Mouse (Mus musculus) midbrain, embryonic 14.5 days (tissue): ENCODE data around the gene Pnma5. TPM values are rescaled to one million over a fixed set of nuclear protein-coding genes. Genes with fewer than 3 reads are reported as not detected.

Experiments
- ATAC-seq: fragments of 200-750 bp; cut with Nextera tagmentation; 2 replicates; pipeline ENCODE4 v1.8.0; 2017; ENCODE audit warnings: moderate number of reproducible peaks, moderate library complexity; ENCODE audit not compliant: low FRiP score, low TSS enrichment
- DNase-seq: peaks from one replicate; pipeline ENCODE4 v3.0.0-alpha.2; 2015
- H3K27ac ChIP-seq: fragments of 300-500 bp; sonication (generic); replicated peaks from 2 replicates; pipeline ENCODE4 v1.5.1; 2014; ENCODE audit warnings: mild to moderate bottlenecking, low read depth, low read length, moderate library complexity
- H3K27me3 ChIP-seq: fragments of 300-500 bp; sonication (generic); 2 replicates; pipeline ENCODE4 v1.6.1; 2014; ENCODE audit warnings: low read length, control low read depth, mixed read lengths; ENCODE audit not compliant: control insufficient read depth, insufficient read depth
- H3K36me3 ChIP-seq: fragments of 300-500 bp; sonication (generic); 2 replicates; pipeline ENCODE4 v1.6.1; 2014; ENCODE audit warnings: low read length, control low read depth; ENCODE audit not compliant: control insufficient read depth, insufficient read depth
- H3K4me1 ChIP-seq: fragments of 300-500 bp; sonication (generic); 2 replicates; pipeline ENCODE4 v1.6.1; 2014; ENCODE audit warnings: mild to moderate bottlenecking, antibody characterized with exemption, low read length, control low read depth; ENCODE audit not compliant: control insufficient read depth, insufficient read depth
- H3K4me2 ChIP-seq: fragments of 300-500 bp; sonication (generic); 2 replicates; pipeline ENCODE4 v1.6.1; 2014; ENCODE audit warnings: mild to moderate bottlenecking, low read length, moderate library complexity
- H3K4me3 ChIP-seq: fragments of 300-500 bp; sonication (generic); replicated peaks from 2 replicates; pipeline ENCODE4 v1.5.1; 2014; ENCODE audit warnings: low read depth, low read length
- H3K9ac ChIP-seq: fragments of 300-500 bp; sonication (generic); replicated peaks from 2 replicates; pipeline ENCODE4 v1.6.1; 2014; ENCODE audit warnings: mild to moderate bottlenecking, low read length, moderate library complexity
- H3K9me3 ChIP-seq: fragments of 300-500 bp; sonication (generic); 2 replicates; pipeline ENCODE4 v1.6.1; 2016; ENCODE audit warnings: low read length, control low read depth, mixed read lengths; ENCODE audit not compliant: control insufficient read depth
- WGBS: fragments of 180-500 bp; shearing (Covaris S2); extraction: QIAGEN DNeasy Blood & Tissue Kit; methylation state at CpG from one replicate; pipeline ENCODE4 v1.1.7; 2014; 5-methylcytosine and 5-hydroxymethylcytosine counted together
- microRNA counts: library from miRNA; unstranded; fragments of <30 nt; microRNA quantifications from one replicate; lab custom pipeline; 2016
- microRNA-seq: library from miRNA; unstranded; fragments of <30 nt; microRNA quantifications from one replicate; pipeline ENCODE4, GENCODE M21; 2016
- polyA plus RNA-seq: library from polyadenylated mRNA; unstranded; fragments of >200 nt; fragmentation: Nextera tagmentation; extraction: Ambion mirVana; gene quantifications from 2 replicates; pipeline ENCODE4 v1.2.1, GENCODE M21; 2014

Gene Pnma5
- polyA plus RNA-seq, 1 experiment from 2014 or later: not detected

DNA sequence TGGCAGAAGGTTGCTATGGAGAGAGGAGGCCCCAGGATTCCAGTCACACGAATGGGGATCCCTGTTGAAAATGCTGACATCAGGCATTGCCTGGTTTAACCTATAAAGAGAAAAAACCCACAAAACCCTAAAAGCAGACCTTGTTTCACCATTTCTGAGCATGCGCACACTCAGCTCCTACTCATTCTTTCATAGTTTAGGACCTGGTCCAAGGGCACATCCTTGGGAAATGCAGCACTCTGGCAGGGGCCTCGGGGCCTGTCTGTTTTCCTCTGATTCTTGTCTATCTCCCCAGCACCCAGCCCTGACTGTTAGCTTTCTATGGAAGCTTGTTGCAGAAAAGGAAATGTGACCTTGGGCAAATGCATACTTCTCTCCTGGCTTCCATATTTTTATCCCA, 46.3 kb downstream of the Pnma5 start:
- Histone ChIP-seq H3K4me1 (0 out of 2 replicates have a peak, but pooled peaks cover 2% of the 10 kb centered on the region), H3K27ac (no peak overlapping the region), H3K4me3 (no peak overlapping the region), H3K9ac (no peak overlapping the region), H3K36me3 (no peaks in the 10 kb centered on the region), H3K4me2 (no peak overlapping the region), H3K27me3 (0 out of 2 replicates have a peak, but pooled peaks cover 3% of the 10 kb centered on the region), H3K9me3 (no peaks in the 10 kb centered on the region)
- WGBS: 70% methylated on average over 3 of the region's 3 CpGs
- ATAC-seq: no peak
- no peak for DNase-seq

DNA sequence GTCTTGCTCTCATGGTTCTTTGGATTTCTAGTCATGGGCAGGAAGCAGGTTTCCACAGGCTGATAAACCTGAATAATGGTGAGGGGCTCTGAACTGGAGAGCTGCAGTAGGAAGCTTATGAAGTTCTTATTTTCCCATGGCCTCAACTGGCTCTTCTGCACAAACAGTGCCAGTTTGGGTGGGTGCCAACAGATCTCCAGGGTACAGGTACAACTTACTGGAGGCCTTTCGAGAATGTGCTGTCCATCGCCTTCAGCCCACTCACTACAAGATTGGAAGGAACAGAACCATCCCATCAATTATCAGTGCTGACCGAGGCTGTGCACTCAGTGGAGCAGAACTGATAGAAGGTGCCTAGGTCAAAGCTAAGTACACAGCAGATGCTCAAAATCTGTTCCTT, 48.5 kb downstream of the Pnma5 start:
- Histone ChIP-seq H3K27me3 (0 out of 2 replicates have a peak, but pooled peaks cover 3% of the 10 kb centered on the region), H3K9ac (no peak overlapping the region), H3K27ac (no peak overlapping the region), H3K36me3 (no peaks in the 10 kb centered on the region), H3K4me2 (no peak overlapping the region), H3K4me1 (0 out of 2 replicates have a peak, but pooled peaks cover 2% of the 10 kb centered on the region), H3K9me3 (no peaks in the 10 kb centered on the region), H3K4me3 (no peak overlapping the region)
- DNase-seq (no peak), ATAC-seq (no peak)
- 91% methylated on average over 3 of the region's 3 CpGs for WGBS

DNA sequence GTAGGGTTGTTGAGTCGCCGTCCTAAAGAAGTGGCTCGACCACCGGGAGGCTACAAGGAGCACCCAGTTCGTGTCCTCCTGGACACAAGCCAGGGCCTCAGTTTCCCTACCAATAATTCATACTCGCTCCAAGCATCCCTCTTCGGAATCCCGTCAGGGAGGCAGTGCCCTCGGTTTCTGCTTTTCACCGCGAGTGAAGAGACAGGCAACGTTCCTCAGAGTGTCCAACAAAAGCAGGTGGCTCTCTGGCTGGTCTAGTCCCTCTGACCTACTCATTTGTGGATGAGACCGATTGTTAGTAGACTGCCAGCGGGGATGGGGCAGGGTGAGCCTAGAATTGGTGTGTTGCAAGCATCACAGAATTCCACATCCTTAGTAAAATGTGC, 49.4 kb downstream of the Pnma5 start:
- Histone ChIP-seq H3K27ac (no peak overlapping the region), H3K4me2 (peak overlapping the region; percentile 58), H3K36me3 (no peaks in the 10 kb centered on the region), H3K27me3 (0 out of 2 replicates have a peak, but pooled peaks cover 3% of the 10 kb centered on the region), H3K4me3 (peak overlapping the region; percentile 30), H3K4me1 (0 out of 2 replicates have a peak, but pooled peaks cover 2% of the 10 kb centered on the region), H3K9ac (no peak overlapping the region), H3K9me3 (no peaks in the 10 kb centered on the region)
- DNase-seq (no peak), ATAC-seq (no peak)
- 26% methylated on average over 14 of the region's 14 CpGs for WGBS

DNA sequence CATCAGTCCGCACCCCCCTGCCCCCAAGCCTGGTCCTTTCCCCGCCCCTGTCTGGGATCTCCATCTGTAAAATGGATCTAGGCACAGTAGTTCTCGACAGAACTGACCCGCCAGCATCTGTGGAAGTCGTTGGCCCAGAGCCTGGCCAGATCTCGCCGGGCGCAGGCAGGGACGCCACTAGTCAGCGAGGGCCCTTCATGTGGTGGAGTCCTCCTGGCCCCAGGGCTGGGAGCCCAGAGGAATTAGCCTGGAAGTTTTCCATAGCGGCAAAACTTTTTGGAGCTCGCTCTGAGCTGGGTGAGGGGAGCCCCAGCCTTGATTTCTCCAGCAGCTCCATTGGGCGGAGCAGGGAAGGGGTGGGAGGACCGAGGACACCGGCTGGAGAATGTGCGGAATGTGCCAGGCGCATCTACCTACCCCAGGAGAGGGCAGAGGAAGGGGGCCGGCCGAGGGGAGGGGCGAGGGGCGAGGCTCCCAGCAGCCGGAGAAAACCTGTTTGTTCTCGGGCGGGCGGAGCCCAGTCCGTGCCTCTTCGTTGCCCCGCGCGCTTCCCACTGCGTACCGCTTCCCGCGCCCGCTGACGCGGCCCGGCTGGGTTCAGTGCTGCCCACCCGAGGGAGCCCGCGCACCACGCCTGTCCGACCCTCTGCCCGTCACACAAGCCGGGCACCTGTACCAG, 49.9 kb downstream of the Pnma5 start, which contains the start of gene Zfp185:
TSS of gene Zfp185 (plus strand) at position 499 of the 679 bp plus-strand sequence.
- H3K9ac ChIP-seq: no peak within 1 kb of the TSS
- peak within 1 kb of the TSS; percentile 30 for H3K4me3 ChIP-seq
- no peaks in the 10 kb centered on the region for H3K9me3 ChIP-seq
- H3K27ac ChIP-seq: no peak within 1 kb of the TSS
- H3K4me2 ChIP-seq: peak within 1 kb of the TSS; percentile 58
- peak; percentile 37 for ATAC-seq
- peak; percentile 36 for DNase-seq
- 0 out of 2 replicates have a peak, but pooled peaks cover 2% of the 10 kb centered on the region for H3K4me1 ChIP-seq
- WGBS: 32% methylated on average over 42 of the region's 45 CpGs
- 0 out of 2 replicates have a peak, but pooled peaks cover 3% of the 10 kb centered on the region for H3K27me3 ChIP-seq
- no peaks in the 10 kb centered on the region for H3K36me3 ChIP-seq

DNA sequence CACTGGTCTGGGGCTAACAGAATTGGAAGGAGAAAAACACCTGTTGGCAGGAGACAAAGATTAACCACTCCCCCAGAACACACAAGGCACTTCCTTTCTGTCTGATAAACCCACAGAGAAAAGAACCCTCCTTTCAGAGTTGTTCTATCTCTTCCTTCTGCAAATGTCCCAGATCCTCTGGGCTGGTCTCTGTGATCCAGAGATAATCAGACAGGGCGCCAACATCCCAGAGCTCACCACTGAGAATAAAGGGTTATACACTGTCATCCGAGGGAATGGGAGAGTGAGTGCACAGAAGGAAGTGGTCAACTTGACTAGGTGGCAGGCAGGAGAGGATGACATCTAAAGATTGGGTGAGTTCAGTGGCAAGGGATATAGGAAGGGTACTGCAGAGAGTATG, 51.3 kb downstream of the Pnma5 start:
- Histone ChIP-seq H3K4me2 (no peak overlapping the region), H3K9ac (no peak overlapping the region), H3K36me3 (no peaks in the 10 kb centered on the region), H3K27me3 (0 out of 2 replicates have a peak, but pooled peaks cover 3% of the 10 kb centered on the region), H3K4me3 (no peak overlapping the region), H3K4me1 (0 out of 2 replicates have a peak, but pooled peaks cover 2% of the 10 kb centered on the region), H3K9me3 (no peaks in the 10 kb centered on the region), H3K27ac (no peak overlapping the region)
- ATAC-seq (no peak), DNase-seq (no peak)
- 85% methylated on average over 2 of the region's 2 CpGs for WGBS

MicroRNA genes within 50 kb of the gene (microRNA counts, 519-probe panel; counts per million panel counts)
- not detected for microRNA mmu-miR-2137 (lab: Ali Mortazavi, UCI)

Small RNA genes within 50 kb of the gene (microRNA-seq; reads per million reads assigned to microRNA genes)
- gene Mir2137: 1.9 reads per million, percentile 10 among the genes with 10 or more reads in this experiment

Other genes with a start within 250 kb of the Pnma5 start
- 3.2 and 4.1 TPM in 2 replicates for gene Gabrq, start 211.9 kb downstream of the Pnma5 start, polyA plus RNA-seq
- 83.7 and 85.9 TPM in 2 replicates for gene Cetn2, start 118.7 kb downstream of the Pnma5 start, polyA plus RNA-seq
- 48.1 and 48.8 TPM in 2 replicates for gene Nsdhl, start 118.5 kb downstream of the Pnma5 start, polyA plus RNA-seq
- gene Zfp185, start 49.8 kb downstream of the Pnma5 start, polyA plus RNA-seq: 0.39 and 0.71 TPM in 2 replicates
- 1.8 and 2.1 TPM in 2 replicates for gene Pnma3, start 27.7 kb upstream of the Pnma5 start, polyA plus RNA-seq
- 0.62 TPM in 1 of 2 replicates, not detected in the other for gene Xlr4a, start 45.4 kb upstream of the Pnma5 start, polyA plus RNA-seq
- gene Xlr3a, start 60.0 kb upstream of the Pnma5 start, polyA plus RNA-seq: 2.9 and 4.7 TPM in 2 replicates
- gene Gm14685, start 79.9 kb upstream of the Pnma5 start, polyA plus RNA-seq: 0.61 and 1.5 TPM in 2 replicates
- not detected in 2 replicates for gene Xlr5b, start 111.7 kb upstream of the Pnma5 start, polyA plus RNA-seq
- 0.72 and 0.86 TPM in 2 replicates for gene DXBay18, start 112.3 kb upstream of the Pnma5 start, polyA plus RNA-seq
- not detected in 2 replicates for gene Spin2d, start 139.9 kb upstream of the Pnma5 start, polyA plus RNA-seq
- 7.7 and 16.2 TPM in 2 replicates for gene Xlr3b, start 155.1 kb upstream of the Pnma5 start, polyA plus RNA-seq
- gene Xlr4b, start 177.2 kb upstream of the Pnma5 start, polyA plus RNA-seq: 0.38 TPM in 1 of 2 replicates, not detected in the other
- 30.3 and 34.9 TPM in 2 replicates for gene F8a, start 191.2 kb upstream of the Pnma5 start, polyA plus RNA-seq
- gene Xlr4c, start 206.0 kb upstream of the Pnma5 start, polyA plus RNA-seq: 0.28 TPM in 1 of 2 replicates, not detected in the other
- 0.19 and 0.25 TPM in 2 replicates for gene Xlr3c, start 228.3 kb upstream of the Pnma5 start, polyA plus RNA-seq